Mouse (Mus musculus): ENCODE measurements around the gene Tmprss4.

GRCm38 (mm10) chr9:45145533-45146266, 58.2 kb downstream of the Tmprss4 start:
- no peak for TF ChIP-seq POLR2A (IDR thresholded peaks at IDR 0.05; ENCODE audit: control insufficient read depth, low read depth, low read length)
- TF ChIP-seq CTCF (IDR thresholded peaks at IDR 0.05; ENCODE audit: control insufficient read depth, insufficient read depth, insufficient replicate concordance, low read depth, low read length): no peak

Data from testis, adult 2 months (tissue).